Mouse (Mus musculus): Measurements from ENCODE around the gene Cd2bp2.

DNA sequence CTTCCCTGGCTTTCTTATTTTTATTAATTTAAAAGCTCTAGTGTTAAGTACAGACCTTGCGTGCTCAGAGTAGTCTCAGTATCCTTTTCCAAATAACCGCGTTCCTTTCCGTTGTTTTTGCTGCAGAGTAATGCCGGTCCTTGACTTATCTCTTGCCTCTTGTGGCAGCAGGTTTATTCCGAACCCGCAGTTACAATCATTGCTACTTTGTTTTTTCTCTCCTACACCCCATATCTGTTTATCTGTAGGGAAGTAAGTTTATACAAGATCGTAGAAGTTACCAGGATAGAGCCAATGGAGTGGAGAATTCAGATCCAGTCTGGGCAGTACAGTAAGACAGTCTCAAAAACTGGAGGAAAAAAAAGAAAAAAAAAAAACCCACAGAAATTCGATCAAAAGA, 37.9 kb upstream of the Cd2bp2 start:
- no peak for TF ChIP-seq CTCF (IDR thresholded peaks at IDR 0.05)
- no peak for TF ChIP-seq EP300 (IDR thresholded peaks at IDR 0.05)
